Mouse (Mus musculus) liver, embryonic 14.5 days (tissue): Measurements from ENCODE around the gene Lyst. TPM values are rescaled to one million over a fixed set of nuclear protein-coding genes. Genes with fewer than 3 reads are reported as not detected.

Source experiments
- ATAC-seq: fragments of 200-750 bp; cut with Nextera tagmentation; 2 replicates; pipeline ENCODE4 v1.8.0; 2017; ENCODE audit warnings: moderate number of reproducible peaks, mild to moderate bottlenecking, moderate library complexity; ENCODE audit not compliant: insufficient read depth
- DNase-seq, 3 experiments: peaks; one replicate each; pipeline ENCODE4 v3.0.0-alpha.2; 2012 to 2013; ENCODE audit warnings: low read depth in 3 of 3, low spot score in 3 of 3
- H3K27ac ChIP-seq: fragments of 300-500 bp; sonication (generic); 2 replicates; pipeline ENCODE4 v1.5.1; 2014; ENCODE audit warnings: moderate library complexity, mild to moderate bottlenecking, control low read depth, inconsistent platforms
- H3K27me3 ChIP-seq: fragments of 300-500 bp; sonication (generic); 2 replicates; pipeline ENCODE4 v1.6.1; 2014; ENCODE audit warnings: mild to moderate bottlenecking, low read length, moderate library complexity; ENCODE audit not compliant: control insufficient read depth, insufficient read depth
- H3K36me3 ChIP-seq: fragments of 300-500 bp; sonication (generic); replicated peaks from 2 replicates; pipeline ENCODE4 v1.6.1; 2014; ENCODE audit warnings: low read depth; ENCODE audit not compliant: control insufficient read depth, insufficient read depth
- H3K4me1 ChIP-seq, 2 experiments: fragments of 200-500 bp in 1 of 2; fragments of 300-500 bp in 1 of 2; sonication (generic) in 1 of 2; replicated peaks; 2 replicates each; pipeline ENCODE4 v1.6.1; 2012 to 2014; ENCODE audit warnings: antibody characterized with exemption in 1 of 2, inconsistent platforms in 1 of 2, low read length in 1 of 2; ENCODE audit not compliant: control insufficient read depth in 2 of 2, insufficient read depth in 2 of 2
- H3K4me2 ChIP-seq: fragments of 300-500 bp; sonication (generic); 2 replicates; pipeline ENCODE4 v1.6.1; 2014; ENCODE audit warnings: low read depth, mild to moderate bottlenecking, control low read depth, moderate library complexity
- H3K4me3 ChIP-seq, 2 experiments: fragments of 200-500 bp in 1 of 2; fragments of 300-500 bp in 1 of 2; sonication (generic) in 1 of 2; 2 replicates each; pipeline ENCODE4 v1.5.1; 2012 to 2014; ENCODE audit warnings: low read depth in 2 of 2, low read length in 2 of 2, mild to moderate bottlenecking in 2 of 2, control low read depth in 1 of 2, inconsistent platforms in 1 of 2, moderate library complexity in 1 of 2; ENCODE audit not compliant: insufficient read depth in 1 of 2
- H3K9ac ChIP-seq: fragments of 300-500 bp; sonication (generic); replicated peaks from 2 replicates; pipeline ENCODE4 v1.6.1; 2014; ENCODE audit warnings: mild to moderate bottlenecking, control low read depth, moderate library complexity
- H3K9me3 ChIP-seq: fragments of 300-500 bp; sonication (generic); 2 replicates; pipeline ENCODE4 v1.6.1; 2016; ENCODE audit warnings: low read length, mixed read lengths; ENCODE audit not compliant: control insufficient read depth
- CTCF ChIP-seq: IDR thresholded peaks from 2 replicates; pipeline ENCODE4 v1.5.1; 2016; ENCODE audit warnings: antibody characterized with exemption, low read depth, control low read depth
- EP300 ChIP-seq: IDR thresholded peaks from 2 replicates; pipeline ENCODE4 v1.6.1; 2016; ENCODE audit warnings: antibody characterized with exemption, low read depth
- WGBS: fragments of 180-500 bp; shearing (Covaris S2); extraction: QIAGEN DNeasy Blood & Tissue Kit; methylation state at CpG from one replicate; pipeline ENCODE4 v1.1.7; 2014; ENCODE audit not compliant: insufficient replicate concordance; 5-methylcytosine and 5-hydroxymethylcytosine counted together
- polyA plus RNA-seq, 2 experiments: library from polyadenylated mRNA; depleted of rRNA in 1 of 2; stranded (reverse) in 1 of 2; unstranded in 1 of 2; fragments of >200 nt; fragmentation: Nextera tagmentation in 1 of 2; extraction: Ambion mirVana in 1 of 2; gene quantifications; 2 replicates each; pipeline versions ENCODE4 v1.2.1 to v1.2.3; 2012 to 2014

Lyst gene
- polyA plus RNA-seq, 2 experiments: 1.8 to 2.3 TPM

DNA sequence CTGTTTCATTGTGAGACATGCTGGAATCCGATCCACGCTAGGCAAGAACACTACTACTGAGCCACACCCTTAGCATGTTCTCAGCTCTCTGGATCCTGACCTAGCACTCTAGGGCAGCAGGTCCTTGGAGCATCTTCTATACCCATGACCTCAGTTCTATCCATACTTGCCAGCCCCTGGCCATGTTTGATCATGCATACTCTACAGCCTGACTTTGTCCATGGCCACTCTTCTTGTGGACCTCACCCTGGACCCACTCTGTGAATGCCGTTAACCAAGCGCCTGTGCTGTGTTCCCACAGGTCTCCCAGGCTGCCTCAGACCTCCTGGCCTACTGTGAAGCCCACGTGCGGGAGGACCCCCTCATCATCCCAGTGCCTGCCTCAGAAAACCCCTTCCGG lies 234.7 kb downstream of the Lyst start:
- H3K9me3 ChIP-seq: no peaks in the 10 kb centered on the region
- H3K4me1 ChIP-seq: no peaks in the 10 kb centered on the region
- ATAC-seq: no peak
- H3K9ac ChIP-seq: no peak overlapping the region
- TF ChIP-seq EP300 (no peak), CTCF (no peak)
- no peak overlapping the region for H3K4me3 ChIP-seq
- no peak overlapping the region for H3K4me2 ChIP-seq
- 68% methylated on average over 7 of the region's 7 CpGs for WGBS
- no peaks in the 10 kb centered on the region for H3K27me3 ChIP-seq
- no peaks in the 10 kb centered on the region for H3K36me3 ChIP-seq
- DNase-seq: no peak
- no peak overlapping the region for H3K27ac ChIP-seq

- H3K9me3 ChIP-seq: no peaks in the 10 kb centered on the region
- DNase-seq (no peak), ATAC-seq (no peak)
- H3K4me1 ChIP-seq: no peaks in the 10 kb centered on the region
- no peak overlapping the region for H3K4me2 ChIP-seq
- no peak overlapping the region for H3K9ac ChIP-seq
- WGBS: 62% methylated on average over 6 of the region's 6 CpGs
- H3K4me3 ChIP-seq: no peak overlapping the region
- H3K27me3 ChIP-seq: no peaks in the 10 kb centered on the region
- H3K36me3 ChIP-seq: no peaks in the 10 kb centered on the region
- TF ChIP-seq CTCF (no peak), EP300 (no peak)
- H3K27ac ChIP-seq: no peak overlapping the region
Observed at GRCm38 (mm10) chr13:13826533-13826932, 236.3 kb downstream of the Lyst start.

- no peak overlapping the region for H3K9ac ChIP-seq
Observed at GRCm38 (mm10) chr13:13828125-13828524, 237.9 kb downstream of the Lyst start.

More at GRCm38 (mm10) chr13:13828125-13828524, 237.9 kb downstream of the Lyst start:
- Histone ChIP-seq H3K27ac (no peak overlapping the region), H3K27me3 (no peaks in the 10 kb centered on the region), H3K4me1 (no peaks in the 10 kb centered on the region), H3K9me3 (no peaks in the 10 kb centered on the region), H3K4me2 (no peak overlapping the region), H3K36me3 (no peaks in the 10 kb centered on the region), H3K4me3 (no peak overlapping the region)
- DNase-seq: no peak
- no peak for TF ChIP-seq EP300
- no peak for TF ChIP-seq CTCF
- ATAC-seq: no peak
- WGBS: 12% methylated on average over 1 of the region's 1 CpGs

Other genes starting within 250 kb of the Lyst start
- 2.4 and 2.5 TPM in 2 replicates for gene Gpr137b, start 196.4 kb upstream of the Lyst start, polyA plus RNA-seq (2012; rRNA removed)
- 2.0 and 2.1 TPM in 2 replicates for gene Gpr137b, start 196.4 kb upstream of the Lyst start, polyA plus RNA-seq (2014; fragmentation: Nextera tagmentation; extraction: Ambion mirVana)
- gene Nid1, start 152.8 kb upstream of the Lyst start, polyA plus RNA-seq (2012; rRNA removed): 18.2 and 18.3 TPM in 2 replicates
- gene Nid1, start 152.8 kb upstream of the Lyst start, polyA plus RNA-seq (2014; fragmentation: Nextera tagmentation; extraction: Ambion mirVana): 16.9 and 22.7 TPM in 2 replicates
- 0.02 and 0.04 TPM in 2 replicates for gene Gng4, start 193.7 kb downstream of the Lyst start, polyA plus RNA-seq (2012; rRNA removed)
- gene Gng4, start 193.7 kb downstream of the Lyst start, polyA plus RNA-seq (2014; fragmentation: Nextera tagmentation; extraction: Ambion mirVana): not detected in 2 replicates